Mouse (Mus musculus) gastrocnemius, postnatal 36 days (tissue): ENCODE data around the gene 6430550D23Rik. TPM values are rescaled to one million over a fixed set of nuclear protein-coding genes. Genes with fewer than 3 reads are reported as not detected.
A peak's percentile ranks its signal among the peaks of the same experiment; 100 is the strongest.

Experiments used
- DNase-seq, 2 experiments: peaks; one replicate each; pipeline ENCODE4 v3.0.0; 2022
- intact Hi-C: fragments of 180-260 bp; cut with DNase I; formaldehyde crosslinking; loops from one replicate; pipeline ENCODE4 v1.15.1; 2025
- long read RNA-seq, 2 experiments: library from polyadenylated mRNA; stranded (forward); transcript quantifications; one replicate each; pipeline ENCODE4 v2.0.0; 2021
- total RNA-seq, 2 experiments: library from RNA; stranded (reverse); gene quantifications; 2 replicates each; pipeline ENCODE4 v1.2.3; 2021

The 6430550D23Rik gene
- under 1 TPM; 0.20 to 0.39 TPM for total RNA-seq
- long read RNA-seq, experiment 1, result 0 reads
- long read RNA-seq, experiment 2, result 0 reads

DNA sequence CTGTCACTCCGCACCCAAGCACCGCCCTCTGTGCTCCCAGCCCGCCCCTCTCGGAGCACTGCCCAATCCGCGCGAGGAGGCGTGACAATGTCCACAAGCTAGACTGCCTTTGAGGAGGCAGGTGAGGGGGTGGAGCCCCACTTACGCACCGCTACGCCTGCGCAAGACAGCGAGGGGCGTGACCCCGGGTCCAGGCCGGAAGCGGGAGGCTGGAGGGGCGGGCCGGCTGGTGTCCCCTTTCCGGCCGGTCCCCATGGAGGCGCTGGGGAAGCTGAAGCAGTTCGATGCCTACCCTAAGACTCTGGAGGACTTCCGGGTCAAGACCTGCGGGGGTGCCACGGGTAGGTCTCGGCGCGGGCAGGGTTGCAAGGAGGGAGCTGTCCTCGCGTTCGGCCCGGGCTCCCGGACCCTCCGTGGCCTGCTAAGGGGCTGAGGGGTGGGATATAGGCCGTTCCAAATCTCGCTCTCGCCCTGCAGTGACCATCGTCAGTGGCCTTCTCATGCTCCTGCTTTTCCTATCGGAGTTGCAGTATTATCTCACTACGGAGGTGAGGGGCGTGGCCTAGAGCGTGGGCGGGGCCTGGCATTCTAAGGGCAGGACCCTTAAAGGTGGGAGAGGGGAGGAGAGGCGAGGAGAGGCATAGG is at the start of gene 6430550D23Rik, which contains the start of gene Ergic3:
6430550D23Rik (minus strand) TSS at position 90 of the 645 bp plus-strand sequence.
Ergic3 (plus strand) TSS at position 158 of the 645 bp plus-strand sequence.
- intact Hi-C loops, result no loop called here
- peak; percentile 97 to 98 for DNase-seq

DNA sequence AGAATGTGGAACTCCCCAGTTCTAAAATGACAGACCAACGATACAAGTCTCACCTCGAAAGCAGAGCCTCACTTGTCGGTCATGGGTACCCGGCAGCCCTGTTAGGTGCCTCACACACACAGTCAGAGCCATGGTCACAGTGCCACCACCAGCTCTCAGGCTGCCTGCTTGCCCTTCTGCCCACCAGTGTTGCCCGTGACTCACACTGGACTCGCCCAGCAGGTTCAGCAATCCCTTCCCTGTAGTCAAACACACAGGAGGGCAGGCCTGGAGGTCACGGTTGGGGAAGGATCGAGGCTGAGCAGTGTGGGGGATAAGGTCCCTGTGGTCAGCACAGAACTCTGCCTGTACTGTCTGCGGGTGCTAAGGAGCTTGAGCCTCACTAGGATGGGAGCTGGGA is 45.0 kb upstream of the 6430550D23Rik start, which contains the start of gene Fer1l4:
Fer1l4 (minus strand) TSS at position 132 of the 400 bp plus-strand sequence.
- intact Hi-C loops, result no loop called here
- DNase-seq, result no peak

DNA sequence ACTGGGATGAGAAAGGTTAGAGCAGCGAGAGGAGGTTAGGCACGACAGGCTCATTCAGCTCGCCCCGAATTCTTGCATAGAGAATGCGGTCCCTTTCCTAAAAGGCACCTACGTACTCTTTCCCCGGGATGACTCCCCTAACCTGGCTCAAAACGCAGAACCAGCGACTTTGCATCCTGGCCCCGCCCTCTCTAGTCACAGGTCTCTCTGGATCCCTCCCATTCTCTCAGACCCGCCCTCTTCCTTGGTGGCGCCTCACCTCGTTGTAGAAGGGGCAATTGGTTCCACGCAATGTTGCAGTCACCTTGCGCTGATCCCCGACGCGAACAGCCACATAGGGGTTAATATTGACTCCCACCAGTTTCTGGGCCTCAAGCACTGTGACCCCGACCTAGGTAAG is 40.2 kb upstream of the 6430550D23Rik start:
- intact Hi-C loops, result no loop called here
- DNase-seq, result no peak

DNA sequence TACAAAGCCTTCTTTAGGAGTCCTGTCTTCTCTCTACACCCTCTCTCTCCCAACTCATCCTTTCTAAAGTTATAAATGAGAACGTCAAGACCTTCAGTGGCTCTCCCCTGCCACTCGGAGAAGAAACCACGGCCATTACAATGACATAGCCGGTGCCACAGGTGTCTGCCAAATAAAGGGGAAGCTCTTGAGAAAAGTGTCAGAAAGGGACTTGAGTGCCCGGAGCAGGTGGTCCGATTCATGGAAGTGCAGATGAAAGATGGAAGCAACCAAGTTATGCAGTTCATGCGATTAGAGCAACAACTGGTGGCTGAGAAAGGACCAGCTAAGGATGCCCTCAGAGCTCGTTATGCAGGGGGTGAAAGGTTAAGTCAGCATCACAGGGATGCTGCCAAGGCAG is 35.1 kb upstream of the 6430550D23Rik start:
- no peak for DNase-seq
- intact Hi-C loops, result no loop called here

- intact Hi-C loops, result no loop called here
- DNase-seq, result no peak
Measured at GRCm38 (mm10) chr2:156039390-156039789, 31.6 kb upstream of the 6430550D23Rik start.

- intact Hi-C loops, result no loop called here
- DNase-seq, result no peak
Measured at GRCm38 (mm10) chr2:156025482-156025881, 17.7 kb upstream of the 6430550D23Rik start.

DNA sequence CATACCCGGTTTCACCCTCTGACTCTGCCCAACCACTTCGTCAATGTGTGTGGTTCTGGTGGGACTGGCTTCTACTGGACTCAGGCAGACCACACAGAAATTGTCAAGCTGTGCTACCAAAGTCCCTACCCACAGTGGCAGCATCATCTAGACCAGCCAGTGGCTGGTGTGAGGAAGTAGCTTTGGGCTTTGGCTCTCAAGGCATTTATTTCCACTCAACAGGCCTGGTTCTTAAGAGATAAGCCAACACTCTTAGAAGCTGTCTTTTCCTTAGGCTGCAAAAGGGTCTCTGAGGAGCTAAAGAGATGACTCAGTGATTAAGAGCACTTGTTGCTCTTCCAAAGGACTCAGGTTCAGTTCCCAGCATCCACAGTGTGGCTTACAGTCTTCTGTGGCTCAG is 14.0 kb upstream of the 6430550D23Rik start:
- DNase-seq, result no peak
- intact Hi-C loops, result no loop called here

DNA sequence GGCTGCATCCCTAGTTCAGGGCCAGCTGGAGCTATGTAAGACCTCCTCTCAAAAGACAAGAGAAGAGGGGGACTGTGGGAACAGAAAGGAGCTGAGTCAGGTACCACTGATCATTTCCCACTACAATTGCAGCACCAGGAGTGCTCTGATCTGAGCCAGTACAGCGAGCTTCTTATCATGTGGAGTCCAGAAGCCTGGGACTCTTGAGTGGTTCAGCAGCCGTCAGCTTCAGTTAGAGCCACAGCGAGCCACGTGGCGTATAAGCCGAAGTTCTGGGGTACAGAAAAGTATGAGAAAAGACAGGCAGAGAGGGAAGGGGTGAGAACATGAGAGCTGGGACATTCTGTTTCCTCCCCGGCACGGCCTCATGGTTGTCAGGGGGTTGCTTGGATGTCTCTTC is 13.4 kb upstream of the 6430550D23Rik start:
- DNase-seq, result no peak
- intact Hi-C loops, result no loop called here

DNA sequence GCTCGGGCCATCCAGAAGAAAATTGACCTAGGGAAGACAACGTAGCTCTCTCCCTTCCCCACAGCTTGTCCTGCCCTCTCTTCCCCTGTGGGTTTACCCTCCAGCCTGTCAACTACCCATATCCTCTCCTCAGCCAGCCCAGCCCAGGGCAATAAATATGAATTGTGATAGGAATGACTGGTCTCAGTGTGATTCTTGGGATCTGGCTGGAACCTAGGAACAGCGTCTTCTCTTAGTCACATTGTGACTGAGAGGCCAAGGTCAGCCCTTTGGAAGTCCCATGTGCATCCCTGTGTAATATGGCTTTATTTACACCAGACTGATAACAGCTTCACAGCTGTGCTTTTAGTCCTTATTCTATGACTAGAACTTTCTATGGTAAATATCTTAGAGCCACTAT is 10.3 kb upstream of the 6430550D23Rik start:
- intact Hi-C loops, result no loop called here
- no peak for DNase-seq

DNA sequence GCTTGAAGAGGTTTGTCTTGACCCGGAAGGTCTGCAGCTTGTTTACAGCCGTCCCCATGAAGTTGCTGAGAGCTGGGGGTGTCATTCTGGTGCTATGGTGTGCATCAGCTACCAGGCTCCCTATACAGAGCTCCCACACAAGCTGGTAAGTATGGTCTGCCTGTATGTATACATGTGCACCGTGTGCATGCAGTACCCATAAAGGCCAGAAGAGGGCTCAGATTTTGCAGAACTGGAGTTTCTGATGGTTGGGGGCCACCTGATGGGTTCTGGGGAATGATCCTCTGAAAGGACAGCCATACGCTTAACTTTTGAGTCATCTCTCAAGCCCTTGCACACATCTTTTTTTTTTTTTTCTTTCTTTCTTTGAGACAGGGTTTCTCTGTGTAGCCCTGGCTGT is 2.4 kb downstream of the 6430550D23Rik start:
- intact Hi-C loops, result no loop called here
- no peak for DNase-seq

DNA sequence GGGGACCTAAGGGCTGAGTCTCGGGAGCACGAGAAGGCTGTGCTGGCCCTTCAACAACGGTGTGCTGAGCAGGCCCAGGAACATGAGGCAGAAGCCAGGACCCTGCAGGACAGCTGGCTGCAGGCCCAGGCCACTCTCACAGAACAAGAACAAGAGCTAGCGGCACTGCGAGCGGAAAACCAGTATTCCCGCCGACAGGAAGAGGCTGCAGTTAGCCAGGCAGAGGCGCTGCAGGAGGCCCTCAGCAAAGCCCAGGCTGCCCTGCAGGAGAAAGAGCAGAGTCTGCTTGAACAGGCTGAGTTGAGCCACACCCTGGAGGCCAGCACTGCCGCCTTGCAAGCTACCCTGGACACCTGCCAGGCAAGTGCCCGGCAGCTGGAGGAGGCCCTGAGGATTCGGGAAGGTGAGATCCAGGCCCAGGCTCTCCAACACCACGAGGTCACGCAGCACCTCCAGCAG is 15.9 kb downstream of the 6430550D23Rik start:
- peak in 1 of 2 experiments; percentile 31 for DNase-seq
- intact Hi-C loops, result no loop called here

- no peak for DNase-seq
- intact Hi-C loops, result no loop called here
Measured at GRCm38 (mm10) chr2:155991151-155991550, 16.6 kb downstream of the 6430550D23Rik start.

- no peak for DNase-seq
- intact Hi-C loops, result no loop called here
Measured at GRCm38 (mm10) chr2:155989085-155989484, 18.7 kb downstream of the 6430550D23Rik start.

DNA sequence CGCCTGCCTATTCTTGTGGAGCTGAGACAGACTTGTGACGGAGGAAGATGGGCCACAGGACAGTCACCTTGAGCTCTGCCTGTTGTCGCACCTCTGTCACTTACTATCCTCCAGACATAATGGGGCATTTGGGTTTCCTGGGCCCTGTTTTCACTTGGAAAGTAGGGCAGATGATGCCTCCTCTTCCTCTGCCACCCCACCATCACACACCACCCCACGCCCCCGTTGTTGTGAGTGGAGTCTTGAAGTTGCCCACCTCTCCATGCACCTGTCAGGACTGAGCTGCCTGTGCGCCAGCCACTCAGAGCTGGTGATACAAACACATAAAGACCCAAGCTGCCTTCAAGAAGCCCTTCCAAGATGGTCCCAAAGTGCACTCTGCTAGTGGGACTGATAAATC is 20.6 kb downstream of the 6430550D23Rik start:
- no peak for DNase-seq
- intact Hi-C loops, result no loop called here

DNA sequence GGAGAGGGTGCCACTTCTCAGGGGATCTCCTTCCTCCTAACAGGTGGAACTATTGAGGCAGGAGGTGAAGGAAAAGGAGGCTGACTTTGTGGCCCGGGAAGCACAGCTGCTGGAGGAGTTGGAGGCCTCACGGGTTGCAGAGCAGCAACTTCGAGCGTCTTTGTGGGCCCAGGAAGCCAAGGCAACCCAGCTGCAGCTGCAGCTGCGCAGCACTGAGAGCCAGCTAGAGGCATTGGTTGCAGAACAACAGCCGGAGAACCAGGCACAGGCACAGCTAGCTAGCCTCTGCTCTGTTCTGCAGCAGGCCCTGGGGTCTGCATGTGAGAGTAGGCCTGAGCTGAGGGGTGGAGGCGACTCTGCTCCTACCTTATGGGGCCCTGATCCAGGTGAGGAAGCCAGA is 22.0 kb downstream of the 6430550D23Rik start:
- intact Hi-C loops, result no loop called here
- DNase-seq, result no peak

- intact Hi-C loops, result no loop called here
- DNase-seq, result no peak
Measured at GRCm38 (mm10) chr2:155979328-155979991, 28.3 kb downstream of the 6430550D23Rik start.

GRCm38 (mm10) chr2:155974087-155974731 is 33.6 kb downstream of the 6430550D23Rik start:
- intact Hi-C loops, result no loop called here
- DNase-seq, result no peak

DNA sequence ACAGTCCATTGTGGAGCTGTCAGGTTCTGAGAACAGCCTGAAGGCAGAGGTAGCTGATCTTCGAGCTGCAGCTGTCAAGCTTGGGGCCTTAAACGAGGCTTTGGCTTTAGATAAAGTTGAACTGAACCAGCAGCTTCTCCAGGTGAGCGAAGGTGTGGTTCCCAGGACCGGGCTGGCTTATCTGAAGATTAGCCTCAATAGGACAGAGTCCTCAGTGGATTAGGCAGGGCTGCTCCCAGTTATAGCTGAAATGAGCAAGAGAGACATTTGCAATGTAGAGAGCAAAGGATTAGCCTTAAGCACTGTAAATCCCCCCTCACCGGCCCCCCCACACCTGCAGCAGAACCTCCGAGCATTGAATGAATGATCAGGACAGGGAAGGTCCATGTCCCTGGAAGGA is 34.4 kb downstream of the 6430550D23Rik start:
- intact Hi-C loops, result no loop called here
- no peak for DNase-seq

- intact Hi-C loops, result loop anchor here (2.0 to 5.0 kb wide), 2 partner anchors 179 to 316 kb away; partner anchors contain the start of genes Nfs1 and Romo1
- DNase-seq, result no peak
Measured at GRCm38 (mm10) chr2:155962991-155963390, 44.8 kb downstream of the 6430550D23Rik start.

DNA sequence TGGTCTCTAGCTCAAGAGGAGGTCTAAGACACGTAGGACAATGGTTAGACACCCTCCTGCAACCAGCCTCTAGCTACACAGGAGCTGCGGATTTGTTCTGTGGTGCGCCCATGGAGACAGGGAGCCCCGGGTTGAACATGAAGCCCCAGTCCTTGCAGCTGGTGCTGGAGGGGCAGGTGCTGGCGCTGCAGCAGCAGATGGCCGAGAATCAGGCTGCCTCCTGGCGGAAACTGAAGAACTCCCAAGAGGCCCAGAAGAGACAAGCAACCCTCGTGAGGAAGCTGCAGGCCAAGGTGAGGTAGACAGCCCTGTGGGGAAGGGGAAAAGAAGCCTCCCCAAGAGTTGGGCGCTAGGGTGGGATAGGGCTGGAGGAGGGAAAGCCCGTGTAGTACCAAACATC is 45.9 kb downstream of the 6430550D23Rik start:
- intact Hi-C loops, result loop anchor here (2.0 to 5.0 kb wide), 2 partner anchors 180 to 317 kb away; partner anchors contain the start of genes Nfs1 and Romo1
- DNase-seq, result no peak

- intact Hi-C loops, result loop anchor here (5.0 kb wide), 1 partner anchor 182 kb away; the partner anchor contains the start of genes Nfs1 and Romo1
- no peak for DNase-seq
Measured at GRCm38 (mm10) chr2:155959981-155960380, 47.8 kb downstream of the 6430550D23Rik start.
